Mouse (Mus musculus) CH12.LX (cell line): Measurements from ENCODE around the gene B230217C12Rik. TPM values are rescaled to one million over a fixed set of nuclear protein-coding genes. Genes with fewer than 3 reads are reported as not detected.

Experiments used
- DNase-seq: peaks from one replicate; pipeline ENCODE4 v3.0.0-alpha.2; 2013; ENCODE audit errors: extremely low read depth
- H3K27ac ChIP-seq: 2 replicates; pipeline ENCODE4 v1.5.1; 2012; ENCODE audit warnings: low read depth, mild to moderate bottlenecking, control low read depth, moderate library complexity; ENCODE audit not compliant: insufficient read depth
- H3K27me3 ChIP-seq: replicated peaks from 2 replicates; pipeline ENCODE3; 2012; ENCODE audit warnings: inconsistent platforms
- H3K36me3 ChIP-seq, 2 experiments: replicated peaks in 1 of 2; 2 replicates each; pipeline versions ENCODE3 to v1.6.1; 2012; ENCODE audit warnings: inconsistent platforms in 1 of 2, low read length in 1 of 2, mild to moderate bottlenecking in 1 of 2, mixed read lengths in 1 of 2, moderate library complexity in 1 of 2; ENCODE audit not compliant: control insufficient read depth in 1 of 2, insufficient read depth in 1 of 2
- H3K4me1 ChIP-seq, 2 experiments: 2 replicates each; pipeline ENCODE4 v1.6.1; 2012; ENCODE audit warnings: inconsistent platforms in 1 of 2, moderate library complexity in 1 of 2; ENCODE audit not compliant: insufficient read depth in 2 of 2, control insufficient read depth in 1 of 2
- H3K4me2 ChIP-seq: 2 replicates; pipeline ENCODE4 v1.6.1; 2012; ENCODE audit warnings: low read depth, mild to moderate bottlenecking, control low read depth; ENCODE audit not compliant: poor library complexity, insufficient read depth, severe bottlenecking
- H3K4me3 ChIP-seq, 3 experiments: fragments of 150-350 bp in 1 of 3; sonication (generic) in 1 of 3; replicated peaks in 1 of 3; 2 replicates each; pipeline versions ENCODE3 to v1.5.1; 2011 to 2012; ENCODE audit warnings: low read depth in 2 of 3, low read length in 2 of 3, mild to moderate bottlenecking in 2 of 3, moderate library complexity in 2 of 3, control low read depth in 1 of 3, improper control_type of control experiment in 1 of 3, inconsistent platforms in 1 of 3, mixed read lengths in 1 of 3; ENCODE audit not compliant: poor library complexity in 1 of 3
- H3K79me2 ChIP-seq: replicated peaks from 2 replicates; pipeline ENCODE4 v1.6.1; 2012; ENCODE audit warnings: mild to moderate bottlenecking, moderate library complexity; ENCODE audit not compliant: control insufficient read depth, poor library complexity, insufficient read depth, severe bottlenecking; ENCODE audit errors: extremely low read depth
- H3K9ac ChIP-seq: 2 replicates; pipeline ENCODE4 v1.6.1; 2012; ENCODE audit warnings: low read depth, mild to moderate bottlenecking, control low read depth, moderate library complexity; ENCODE audit not compliant: insufficient read depth
- H3K9me3 ChIP-seq: replicated peaks from 2 replicates; pipeline ENCODE3; 2012; ENCODE audit warnings: low read length, inconsistent platforms, mixed read lengths
- CHD1 ChIP-seq: IDR thresholded peaks from 2 replicates; pipeline ENCODE4 v1.6.1; 2012; ENCODE audit warnings: low read depth, low read length, improper control_type of control experiment, inconsistent platforms
- CHD2 ChIP-seq: IDR thresholded peaks from 2 replicates; pipeline ENCODE4 v1.6.1; 2011; ENCODE audit warnings: low read length, improper control_type of control experiment
- CTCF ChIP-seq, 2 experiments: IDR thresholded peaks in 1 of 2; conservative IDR thresholded peaks in 1 of 2; 2 replicates each; pipeline ENCODE4 v1.5.1; 2011 to 2012; ENCODE audit warnings: low read depth in 2 of 2, low read length in 2 of 2, improper control_type of control experiment in 1 of 2, inconsistent platforms in 1 of 2, mild to moderate bottlenecking in 1 of 2, moderate library complexity in 1 of 2
- EP300 ChIP-seq: IDR thresholded peaks from 2 replicates; pipeline ENCODE4 v1.6.1; 2011; ENCODE audit warnings: low read length, improper control_type of control experiment
- ETS1 ChIP-seq: conservative IDR thresholded peaks from 2 replicates; pipeline ENCODE4 v1.6.1; 2012; ENCODE audit warnings: low read depth, mild to moderate bottlenecking, inconsistent platforms, low read length, improper control_type of control experiment, moderate library complexity
- IRF4 ChIP-seq: IDR thresholded peaks from 2 replicates; pipeline ENCODE4 v1.6.1; 2014; ENCODE audit warnings: low read depth, mild to moderate bottlenecking, inconsistent platforms, low read length, improper control_type of control experiment
- JUN ChIP-seq: IDR thresholded peaks from 2 replicates; pipeline ENCODE4 v1.6.1; 2011; ENCODE audit warnings: low read depth, mild to moderate bottlenecking, low read length, improper control_type of control experiment, moderate library complexity; ENCODE audit not compliant: insufficient read depth
- MAFK ChIP-seq: IDR thresholded peaks from 2 replicates; pipeline ENCODE4 v1.6.1; 2011; ENCODE audit warnings: low read length, improper control_type of control experiment; ENCODE audit not compliant: insufficient replicate concordance
- MAZ ChIP-seq: IDR thresholded peaks from 2 replicates; pipeline ENCODE4 v1.6.1; 2012; ENCODE audit warnings: low read depth, mild to moderate bottlenecking, inconsistent platforms, low read length, improper control_type of control experiment, moderate library complexity
- MXI1 ChIP-seq: IDR thresholded peaks from 2 replicates; pipeline ENCODE4 v1.6.1; 2011; ENCODE audit warnings: mild to moderate bottlenecking, low read depth, low read length, improper control_type of control experiment
- NRF1 ChIP-seq: IDR thresholded peaks from 2 replicates; pipeline ENCODE4 v1.6.1; 2014; ENCODE audit warnings: low read depth, mild to moderate bottlenecking, inconsistent platforms, low read length, improper control_type of control experiment, moderate library complexity
- PAX5 ChIP-seq: IDR thresholded peaks from 2 replicates; pipeline ENCODE4 v1.6.1; 2012; ENCODE audit warnings: low read length, inconsistent platforms, mixed read lengths
- POLR2A ChIP-seq: IDR thresholded peaks from 2 replicates; pipeline ENCODE4 v1.6.1; 2011; ENCODE audit warnings: low read depth, mild to moderate bottlenecking, improper control_type of control experiment, low read length
- RCOR1 ChIP-seq: conservative IDR thresholded peaks from 2 replicates; pipeline ENCODE4 v1.6.1; 2012; ENCODE audit warnings: low read depth, mild to moderate bottlenecking, inconsistent platforms, low read length, improper control_type of control experiment
- SIN3A ChIP-seq: IDR thresholded peaks from 2 replicates; pipeline ENCODE4 v1.6.1; 2012; ENCODE audit warnings: low read length, improper control_type of control experiment, inconsistent platforms
- SMC3 ChIP-seq: IDR thresholded peaks from 2 replicates; pipeline ENCODE4 v1.6.1; 2011; ENCODE audit warnings: low read depth, low read length, improper control_type of control experiment
- TBP ChIP-seq: conservative IDR thresholded peaks from 2 replicates; pipeline ENCODE4 v1.6.1; 2011; ENCODE audit warnings: low read depth, low read length, improper control_type of control experiment
- USF2 ChIP-seq: conservative IDR thresholded peaks from 2 replicates; pipeline ENCODE4 v1.6.1; 2011; ENCODE audit warnings: low read depth, low read length, improper control_type of control experiment
- ZC3H11A ChIP-seq: IDR thresholded peaks from 2 replicates; pipeline ENCODE4 v1.6.1; 2012; ENCODE audit warnings: low read depth, mild to moderate bottlenecking, inconsistent platforms, low read length, improper control_type of control experiment
- ZKSCAN1 ChIP-seq: IDR thresholded peaks from 2 replicates; pipeline ENCODE4 v1.6.1; 2012; ENCODE audit warnings: low read depth, inconsistent platforms, low read length, improper control_type of control experiment, borderline replicate concordance
- ZMIZ1 ChIP-seq: IDR thresholded peaks from 2 replicates; pipeline ENCODE4 v1.6.1; 2012; ENCODE audit warnings: low read depth, mild to moderate bottlenecking, inconsistent platforms, low read length, improper control_type of control experiment
- ZNF384 ChIP-seq: IDR thresholded peaks from 2 replicates; pipeline ENCODE4 v1.6.1; 2012; ENCODE audit warnings: low read depth, low read length, improper control_type of control experiment, inconsistent platforms
- dilution Hi-C: fragments of 300-500 bp; cut with MboI; formaldehyde crosslinking; loops from 2 replicates; pipeline ENCODE4 v1.14.3; 2020; ENCODE audit warnings: low sequenced_read_pairs; ENCODE audit not compliant: extremely low pct_unique_long_range_greater_than_20kb, extremely low pct_ligation_motif_present
- in situ Hi-C: fragments of 300-500 bp; cut with MboI; formaldehyde crosslinking; loops from 3 replicates; pipeline ENCODE4 v1.14.3; 2019; ENCODE audit warnings: low sequenced_read_pairs, low pct_ligation_motif_present, low pct_unique_long_range_greater_than_20kb, mixed read lengths
- polyA plus RNA-seq: library from polyadenylated mRNA; unstranded; fragments of >175 nt; gene quantifications from 2 replicates; pipeline ENCODE4 v1.2.1, GENCODE M21; 2012; ENCODE audit warnings: low read depth; ENCODE audit not compliant: insufficient read length
- total RNA-seq, 2 experiments: library from RNA; depleted of rRNA; stranded (reverse); fragments of 300-350 nt in 1 of 2; fragments of >200 nt in 1 of 2; gene quantifications; 2 replicates each; pipeline ENCODE4 v1.2.3; 2012 to 2014

B230217C12Rik gene
- total and polyA plus RNA-seq, 3 experiments, result 4.6 to 14.0 (median 11.9) TPM

DNA sequence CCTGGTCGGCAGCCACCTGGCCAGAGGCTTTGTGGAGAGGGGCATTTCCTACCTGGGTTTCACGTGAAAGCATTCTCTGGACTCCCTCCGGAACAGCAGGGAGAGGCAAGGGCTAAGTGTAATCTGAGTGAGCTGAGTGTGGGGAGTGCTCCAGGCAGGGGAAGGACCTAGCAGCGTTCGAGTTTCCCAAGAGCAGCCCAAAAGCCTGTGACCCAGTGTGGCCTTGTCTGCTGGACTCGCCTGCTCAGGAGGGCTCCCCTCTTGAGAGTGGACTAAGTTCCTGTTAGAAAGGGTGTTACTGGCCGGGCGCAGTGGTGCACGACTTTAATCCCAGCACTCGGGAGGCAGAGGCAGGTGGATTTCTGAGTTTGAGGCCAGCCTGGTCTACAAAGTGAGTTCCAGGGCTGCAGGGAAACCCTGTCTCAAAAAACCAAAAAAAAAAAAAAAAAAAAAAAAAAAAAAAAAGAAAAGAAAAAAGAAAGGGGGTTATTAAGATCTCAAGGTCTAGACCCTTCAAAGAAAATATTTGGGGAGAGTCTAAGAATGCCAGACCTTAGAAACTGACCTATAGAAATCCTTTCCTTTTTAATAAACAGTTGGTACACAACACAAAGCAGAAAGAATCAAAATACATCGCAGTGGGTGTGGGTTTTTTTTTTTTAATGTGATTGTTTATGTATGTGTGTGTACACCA lies 992 bp upstream of the B230217C12Rik start:
- DNase-seq, result no peak
- Histone ChIP-seq H3K27ac (no peak overlapping the region), H3K79me2 (no peaks in the 10 kb centered on the region), H3K4me2 (peak overlapping the region; percentile 53; the same call in 1 of the 2 replicates), H3K27me3 (no peaks in the 10 kb centered on the region), H3K4me1 (peaks cover 6 to 41% of the 10 kb centered on the region in 2 experiments), H3K36me3 (peaks cover 11 to 51% of the 10 kb centered on the region in 2 experiments), H3K9ac (no peak overlapping the region), H3K4me3 (peak overlapping the region in 1 of 3 experiments; percentile 54), H3K9me3 (no peaks in the 10 kb centered on the region)
- in situ Hi-C loops, result loop anchor here (5.0 kb wide), 1 partner anchor 42 kb away; the partner anchor contains the start of gene Lasp1
- dilution Hi-C loops, result no loop called here
- TF ChIP-seq ZNF384 (peak; percentile 72), IRF4 (no peak)

DNA sequence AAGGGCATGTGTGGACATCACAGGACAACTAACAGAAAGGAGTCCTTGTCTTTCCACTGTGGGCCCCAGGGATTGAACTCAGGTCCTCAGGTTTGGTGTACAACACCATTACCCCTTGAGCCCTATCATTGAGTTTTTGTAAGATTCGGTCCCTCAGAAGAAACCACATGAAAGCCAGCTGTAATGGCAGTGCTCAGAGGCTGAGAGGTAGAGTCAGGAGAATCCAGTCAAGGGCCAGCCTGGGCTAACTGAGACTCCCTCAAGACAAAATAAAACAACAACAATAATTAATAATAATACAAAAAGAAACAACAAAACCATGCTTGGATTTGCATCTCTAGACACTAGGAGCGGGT lies 467 bp upstream of the B230217C12Rik start:
- peaks cover 7 to 46% of the 10 kb centered on the region in 2 experiments for H3K36me3 ChIP-seq
- H3K4me1 ChIP-seq, result peaks cover 6 to 41% of the 10 kb centered on the region in 2 experiments
- peak overlapping the region; percentile 82; the same call in 1 of the 2 replicates for H3K9ac ChIP-seq
- H3K27ac ChIP-seq, result no peak overlapping the region
- peak overlapping the region; percentile 53 for H3K4me2 ChIP-seq
- H3K4me3 ChIP-seq, result peak overlapping the region; percentile 54 to 71 (median 68)
- in situ Hi-C loops (loop anchor here (5.0 kb wide), 1 partner anchor 43 kb away; the partner anchor contains the start of gene Lasp1), dilution Hi-C loops (no loop called here)
- no peak for DNase-seq
- no peaks in the 10 kb centered on the region for H3K9me3 ChIP-seq
- TF ChIP-seq MXI1, result 0 out of 2 replicates have a peak, but pooled peaks have one; percentile 19
- no peak for TF ChIP-seq ETS1
- no peaks in the 10 kb centered on the region for H3K27me3 ChIP-seq
- H3K79me2 ChIP-seq, result no peaks in the 10 kb centered on the region

DNA sequence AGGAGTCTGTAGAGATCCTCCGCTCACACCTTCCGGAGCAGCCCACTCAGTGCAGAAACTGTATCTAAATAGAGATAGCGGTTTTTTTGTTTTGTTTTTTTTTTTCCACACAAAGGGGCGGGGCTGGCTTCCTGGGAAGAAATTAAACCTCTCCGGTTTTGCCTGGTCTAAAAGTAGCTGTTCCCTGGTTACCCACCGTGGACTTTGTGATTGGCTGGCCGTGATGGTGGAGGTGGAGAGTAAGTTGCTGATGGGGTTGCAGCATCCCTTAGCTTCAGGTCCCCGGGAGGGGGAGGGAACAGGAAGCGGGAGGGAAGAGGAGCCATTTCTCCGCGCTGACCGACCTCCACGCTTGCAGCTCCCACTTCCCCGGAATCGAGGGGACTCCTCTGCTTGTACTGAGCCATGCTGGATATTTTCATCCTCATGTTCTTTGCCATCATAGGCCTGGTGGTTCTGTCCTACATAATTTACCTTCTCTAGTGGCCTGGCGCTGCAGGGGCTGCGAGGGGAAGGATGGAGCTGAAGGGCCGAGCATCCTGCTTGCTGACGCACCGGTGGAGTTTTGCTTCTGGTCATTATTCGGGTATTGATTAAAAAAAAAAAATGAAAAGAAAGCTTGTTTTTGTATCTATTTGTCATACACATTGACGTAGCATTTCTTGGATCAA lies 546 bp downstream of the B230217C12Rik start:
- dilution Hi-C loops, result no loop called here
- peak; percentile 97 for DNase-seq
- Histone ChIP-seq H3K36me3 (peaks cover 4 to 37% of the 10 kb centered on the region in 2 experiments), H3K4me3 (peak overlapping the region; percentile 54 to 71 (median 68)), H3K27ac (no peak overlapping the region), H3K9me3 (no peaks in the 10 kb centered on the region), H3K79me2 (no peaks in the 10 kb centered on the region), H3K27me3 (no peaks in the 10 kb centered on the region), H3K4me1 (peaks cover 6 to 41% of the 10 kb centered on the region in 2 experiments), H3K4me2 (peak overlapping the region; percentile 53), H3K9ac (peak overlapping the region; percentile 82)
- in situ Hi-C loops, result loop anchor here (5.0 kb wide), 1 partner anchor 44 kb away; the partner anchor contains the start of gene Lasp1
- no peak for TF ChIP-seq JUN
- TF ChIP-seq USF2, result no peak
- peak; percentile 7; the same call in 1 of the 2 replicates for TF ChIP-seq CHD1
- peak; percentile 96 for TF ChIP-seq MAZ
- TF ChIP-seq ZC3H11A, result no peak
- TF ChIP-seq ZKSCAN1, result no peak; the same call in 1 of the 2 replicates
- TF ChIP-seq PAX5, result no peak
- TF ChIP-seq MXI1, result peak; percentile 53; the same call in 1 of the 2 replicates
- TF ChIP-seq MAFK, result peak; percentile 38; the same call in 1 of the 2 replicates
- peak; percentile 77; the same call in 1 of the 2 replicates for TF ChIP-seq TBP
- peak; percentile 80 for TF ChIP-seq CHD2
- peak; percentile 6; the same call in 1 of the 2 replicates for TF ChIP-seq SMC3
- peak; percentile 87 for TF ChIP-seq ZMIZ1
- peak; percentile 55 for TF ChIP-seq IRF4
- peak; percentile 69; the same call in 1 of the 2 replicates for TF ChIP-seq EP300
- TF ChIP-seq SIN3A, result peak; percentile 84
- 0 out of 4 replicates have a peak, but pooled peaks of 1 of the 2 experiments have one; percentile 7 for TF ChIP-seq CTCF (conservative IDR thresholded peaks at IDR 0.05 in 1 of 2, IDR thresholded peaks at IDR 0.05 in 1 of 2; ENCODE audit: low read depth in 2 of 2, low read length in 2 of 2)
- TF ChIP-seq POLR2A, result peak; percentile 94
- peak; percentile 48 for TF ChIP-seq NRF1
- TF ChIP-seq RCOR1, result peak; percentile 92
- TF ChIP-seq ZNF384, result peak; percentile 92
